Mouse (Mus musculus): ENCODE results near the gene Acot6. TPM values are rescaled to one million over a fixed set of nuclear protein-coding genes. Genes with fewer than 3 reads are reported as not detected.

Gene Acot6
- total RNA-seq, 2 experiments from 2014 or later, result 4.5 to 4.6 TPM

DNA sequence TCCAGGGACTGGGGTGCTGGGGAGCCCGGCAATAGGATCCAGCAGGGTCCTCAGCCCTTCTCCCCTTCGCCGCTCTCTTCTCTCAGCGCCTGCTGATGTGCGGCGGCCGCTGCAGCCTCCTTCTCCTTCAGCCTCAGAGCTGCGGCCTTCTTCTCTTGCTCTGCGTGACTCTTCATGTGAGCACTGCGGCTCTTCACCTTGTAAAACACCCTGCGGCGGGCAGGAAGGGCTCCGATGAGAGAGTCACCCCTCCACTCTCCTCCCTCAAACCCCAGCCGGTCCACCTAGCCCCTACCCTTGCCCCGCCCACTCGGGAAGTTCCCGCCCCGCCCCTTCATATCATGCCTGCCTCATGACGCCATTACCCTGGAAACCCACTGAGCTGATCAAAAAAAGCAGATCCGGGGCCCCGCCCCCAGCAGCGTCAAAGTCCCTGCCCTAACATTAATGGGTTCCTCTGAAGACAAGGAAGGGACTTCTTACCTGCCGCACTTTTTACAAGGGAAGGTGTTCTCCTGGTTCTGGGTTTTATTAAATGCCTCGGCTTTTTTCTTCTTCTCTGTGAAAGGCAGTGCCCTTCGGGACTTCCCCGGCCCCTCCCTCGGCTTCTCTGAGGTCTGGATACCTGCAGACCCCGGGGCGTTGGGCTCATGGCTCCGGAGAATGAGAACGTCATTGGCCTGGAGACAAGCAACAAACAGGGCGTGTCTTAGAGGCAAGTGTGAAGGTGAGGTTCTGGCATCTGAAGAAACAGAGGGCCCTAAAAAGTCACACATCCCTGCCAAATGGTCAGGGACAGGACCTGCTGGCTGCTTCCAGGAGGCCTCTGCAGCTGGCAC lies 52.1 kb downstream of the Acot6 start:
- peak; percentile 38 to 58 for DNase-seq

DNA sequence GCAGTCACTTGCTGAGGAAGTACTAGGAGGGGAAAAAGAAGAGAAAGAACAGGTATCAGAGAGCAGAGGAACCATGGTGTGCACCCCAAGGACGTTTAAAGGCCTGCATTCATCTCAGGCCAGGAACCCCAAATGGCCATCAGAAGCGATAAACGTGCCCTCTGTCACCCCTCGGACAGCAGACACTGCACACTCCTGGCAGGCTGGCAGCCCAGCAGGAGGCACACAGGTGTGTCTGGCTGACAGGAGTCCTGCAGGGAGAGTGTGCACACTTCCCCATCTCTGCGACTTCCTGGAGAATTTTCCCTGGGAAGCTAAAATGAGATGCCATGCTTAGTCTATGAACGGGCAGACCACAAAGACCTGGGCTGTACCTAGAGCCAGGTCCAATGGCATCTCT lies 53.0 kb downstream of the Acot6 start:
- no peak for DNase-seq

DNA sequence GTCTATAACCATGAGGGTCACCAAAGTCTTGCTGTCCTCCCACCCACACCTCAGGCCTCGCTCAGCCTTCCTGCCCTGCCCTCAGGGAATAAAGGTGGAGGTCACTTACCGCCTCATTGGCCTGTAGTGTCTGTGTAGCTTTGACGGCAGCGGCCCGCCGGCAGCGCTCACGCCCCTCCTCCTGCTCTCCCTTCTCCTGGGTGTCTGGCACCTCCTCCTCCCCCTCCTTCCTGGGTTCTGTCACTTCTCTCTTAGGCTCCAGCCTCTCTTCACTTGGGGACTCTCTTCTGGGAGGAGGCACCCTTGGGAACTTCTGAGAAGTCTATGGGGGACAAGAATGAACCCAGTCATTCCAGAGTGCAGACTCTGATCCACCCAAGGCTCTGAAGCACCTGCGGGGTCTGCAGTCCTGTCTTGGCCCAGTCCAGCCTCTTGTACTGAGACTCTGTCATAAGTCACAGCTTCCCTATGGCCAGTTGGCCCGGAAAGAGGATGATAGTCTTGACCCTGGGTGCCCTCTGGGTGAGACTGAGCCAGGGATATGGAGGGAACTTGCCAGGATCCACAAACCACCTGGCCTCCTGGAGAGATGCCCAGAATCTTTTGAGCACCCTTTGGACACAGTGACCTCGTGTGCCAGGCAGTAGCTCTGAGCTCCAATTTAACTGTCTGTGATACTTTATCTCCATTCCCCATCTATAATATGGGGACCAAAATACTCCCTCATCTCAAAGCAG lies 54.5 kb downstream of the Acot6 start:
- peak; percentile 43 to 66 for DNase-seq

DNA sequence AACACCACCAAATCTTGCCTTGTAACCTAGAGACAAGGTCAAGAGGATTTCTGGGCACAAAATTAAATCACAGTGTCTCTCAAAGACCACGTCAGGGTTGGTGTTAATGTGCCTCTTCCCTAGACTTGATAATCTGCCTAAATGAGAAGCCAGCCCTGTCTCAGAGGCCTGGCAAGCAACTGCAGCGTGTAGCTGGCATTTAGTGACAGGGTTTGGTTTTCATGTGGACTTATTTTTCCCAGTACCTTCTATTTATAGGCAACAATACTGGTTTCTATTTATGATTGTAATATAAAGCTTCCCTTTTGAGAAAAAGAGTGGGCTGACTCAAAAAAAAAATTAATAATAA lies 55.0 kb downstream of the Acot6 start:
- no peak for DNase-seq

DNA sequence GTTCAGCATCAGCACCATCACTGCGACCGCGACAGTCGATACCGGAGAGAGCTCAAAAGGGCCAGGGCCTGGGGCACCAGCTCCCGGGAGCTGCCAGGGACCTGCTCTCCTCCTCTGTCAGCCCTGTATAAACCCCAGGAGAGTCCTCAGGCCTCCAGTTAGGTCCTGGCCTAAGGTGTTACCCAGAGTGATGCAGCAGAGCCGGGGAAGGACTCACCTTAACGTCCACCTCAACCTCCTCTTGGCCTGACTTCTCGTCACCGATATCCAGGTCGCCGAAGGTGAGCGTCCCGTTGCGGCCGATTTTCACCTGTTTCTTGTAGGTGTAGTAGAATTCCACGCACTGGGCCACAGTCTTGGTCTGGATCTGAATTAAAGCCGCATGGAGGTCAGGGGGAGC lies 55.8 kb downstream of the Acot6 start:
- DNase-seq, result no peak

DNA sequence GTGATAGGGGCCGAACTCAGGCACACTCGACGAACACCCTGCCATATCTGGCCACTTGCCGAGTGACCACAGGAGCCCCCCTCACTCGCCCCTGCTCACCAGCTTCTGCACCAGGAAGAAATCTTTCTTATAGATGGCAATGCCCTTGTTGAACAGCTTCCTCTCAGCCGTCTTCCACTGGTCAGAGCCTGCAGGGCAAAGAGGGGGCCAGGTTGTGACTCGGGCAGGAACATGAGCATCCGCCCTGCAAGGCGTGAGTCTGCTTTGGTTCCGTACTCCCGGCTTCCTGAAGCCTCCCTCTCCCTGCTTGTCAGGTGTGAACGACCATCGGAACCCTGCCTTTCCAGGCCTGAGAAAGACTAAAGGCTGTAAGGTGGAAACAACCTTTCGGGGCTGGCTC lies 57.7 kb downstream of the Acot6 start:
- no peak for DNase-seq

DNA sequence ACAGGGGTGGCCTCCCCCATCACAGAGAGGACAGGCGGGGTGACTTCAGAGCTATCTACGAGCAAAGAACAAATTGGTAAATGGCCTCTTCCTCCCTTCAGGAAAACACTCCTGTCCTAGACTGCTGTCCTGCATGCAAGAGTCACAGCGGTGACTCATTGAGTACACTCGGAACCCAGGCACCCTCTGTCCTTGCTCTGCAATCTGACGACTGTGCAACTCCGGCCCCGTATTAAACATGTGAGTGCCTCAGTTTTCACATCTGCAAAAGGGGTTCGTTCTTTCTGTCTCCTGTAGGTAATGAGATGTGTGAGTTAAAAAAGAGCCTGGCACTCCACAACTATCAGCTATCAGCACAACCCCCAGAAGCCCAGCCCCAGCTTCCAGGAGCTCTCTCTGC lies 60.0 kb downstream of the Acot6 start:
- no peak for DNase-seq

Other genes with a start within 250 kb of the Acot6 start
- gene Numb, start 178.7 kb upstream of the Acot6 start, total RNA-seq (2021), result 10 to 100 TPM; 46.2 to 49.9 TPM
- 10 to 100 TPM; 15.4 to 17.3 TPM for gene Riox1, start 150.0 kb upstream of the Acot6 start, total RNA-seq (2021)
- not detected for gene Heatr4, start 115.8 kb upstream of the Acot6 start, total RNA-seq (2021)
- 10 to 100 TPM; 22.0 to 26.7 TPM for gene Acot2, start 112.8 kb upstream of the Acot6 start, total RNA-seq (2021)
- 10 to 100 TPM in 1 of 2 experiments, 1 to 10 TPM in 1; 5.0 to 22.7 TPM for gene Acot1, start 91.2 kb upstream of the Acot6 start, total RNA-seq (2021)
- 1 to 10 TPM in 1 of 2 experiments, under 1 TPM in 1; 0.96 to 4.6 TPM for gene Acot4, start 62.3 kb upstream of the Acot6 start, total RNA-seq (2021)
- not detected for gene Gm49366, start 61.7 kb upstream of the Acot6 start, total RNA-seq (2021)
- 1 to 10 TPM in 1 of 2 experiments, not detected in 1; 1.3 TPM for gene Acot3, start 48.5 kb upstream of the Acot6 start, total RNA-seq (2021)
- under 1 TPM; 0.23 to 0.40 TPM for gene Acot5, start 31.3 kb upstream of the Acot6 start, total RNA-seq (2021)
- 10 to 100 TPM; 14.1 to 19.5 TPM for gene Dnal1, start 13.7 kb downstream of the Acot6 start, total RNA-seq (2021)
- under 1 TPM; 0.23 to 0.26 TPM for gene Pnma1, start 47.8 kb downstream of the Acot6 start, total RNA-seq (2021)
- gene Elmsan1, start 118.2 kb downstream of the Acot6 start, total RNA-seq (2021), result 10 to 100 TPM; 18.1 to 23.8 TPM
- 10 to 100 TPM; 76.8 to 84.6 TPM for gene Ptgr2, start 184.6 kb downstream of the Acot6 start, total RNA-seq (2021)
- gene Zfp410, start 216.2 kb downstream of the Acot6 start, total RNA-seq (2021), result 10 to 100 TPM; 32.8 to 38.9 TPM

Measured in adrenal gland, postnatal 36 days (tissue).